Mouse (Mus musculus) erythroblast, adult 5-6 weeks (primary cell): Measurements from ENCODE around the gene Ebf1. TPM values are rescaled to one million over a fixed set of nuclear protein-coding genes. Genes with fewer than 3 reads are reported as not detected.
"Not testable (repeated sequence)": the region's sequence is repeated elsewhere in the genome, so short reads cannot be mapped to it uniquely, and the experiment has no call there.

Experiments
- ATAC-seq: replicated peaks from 2 replicates; pipeline ENCODE4 v1.8.0; 2016; ENCODE audit warnings: moderate number of reproducible peaks, mild to moderate bottlenecking, moderate TSS enrichment, inconsistent platforms; ENCODE audit not compliant: poor library complexity, low FRiP score, severe bottlenecking
- total RNA-seq, 2 experiments: library from RNA; stranded (forward) in 1 of 2; stranded (reverse) in 1 of 2; fragments of 150-400 nt in 1 of 2; fragments of 200-764, 138-1000 nt in 1 of 2; gene quantifications; 2 replicates each; pipeline versions ENCODE4 v1.2.3 to v1.2.4; 2015 to 2017; ENCODE audit warnings: low replicate concordance in 2 of 2

Gene Ebf1
- not detected in 2 replicates for total RNA-seq (2015; ENCODE audit: low replicate concordance)
- 0.68 TPM in 1 of 2 replicates, not detected in the other for total RNA-seq (2017; ENCODE audit: low replicate concordance)

DNA sequence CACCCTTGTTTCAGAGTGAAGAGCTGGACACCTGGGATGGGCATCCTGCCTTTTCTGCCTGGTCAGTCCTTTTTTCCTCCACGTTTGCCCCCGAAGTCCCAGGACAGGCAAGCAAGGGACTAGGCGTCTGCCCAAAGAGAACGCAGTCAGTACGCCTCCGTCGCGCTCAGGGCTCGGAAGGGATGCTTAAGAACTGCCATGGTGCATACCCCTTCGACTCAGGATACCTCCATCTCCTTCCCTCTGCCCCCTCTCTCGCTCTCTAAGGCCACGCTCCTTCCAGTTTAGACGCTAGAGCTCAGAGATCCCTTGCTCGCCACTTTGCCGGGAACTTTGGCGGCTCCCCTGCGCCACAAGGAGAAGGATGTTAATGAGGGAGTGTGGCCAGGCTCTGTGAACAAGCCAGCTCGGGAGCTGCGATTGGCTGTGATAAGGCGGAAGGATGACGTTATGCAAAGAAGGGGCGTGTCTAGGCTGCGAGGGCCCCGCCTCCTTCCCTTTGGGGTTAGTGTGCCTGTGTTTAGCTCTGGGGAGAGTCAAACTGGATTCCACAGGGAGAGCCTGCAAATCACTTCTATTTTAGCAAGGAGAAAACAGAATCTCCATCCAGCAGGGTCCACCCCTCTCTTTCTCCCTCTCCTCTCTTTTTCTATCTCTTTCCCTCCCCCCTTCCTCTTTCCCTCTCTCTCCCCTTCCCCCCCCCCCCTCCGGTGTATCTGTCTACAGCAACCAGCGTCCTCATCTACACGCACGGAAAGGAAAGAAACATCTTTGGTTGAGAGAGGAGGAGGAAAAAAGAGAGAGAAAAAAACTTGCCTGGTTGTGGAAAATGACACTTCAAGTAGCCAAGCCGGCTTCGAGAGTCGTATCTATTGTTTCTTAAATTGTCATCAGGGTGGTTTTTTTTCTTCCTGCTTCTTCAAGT is at the start of gene Ebf1:
Ebf1 (plus strand) TSS at position 530 of the 925 bp plus-strand sequence.
- ATAC-seq = peak; percentile 72

DNA sequence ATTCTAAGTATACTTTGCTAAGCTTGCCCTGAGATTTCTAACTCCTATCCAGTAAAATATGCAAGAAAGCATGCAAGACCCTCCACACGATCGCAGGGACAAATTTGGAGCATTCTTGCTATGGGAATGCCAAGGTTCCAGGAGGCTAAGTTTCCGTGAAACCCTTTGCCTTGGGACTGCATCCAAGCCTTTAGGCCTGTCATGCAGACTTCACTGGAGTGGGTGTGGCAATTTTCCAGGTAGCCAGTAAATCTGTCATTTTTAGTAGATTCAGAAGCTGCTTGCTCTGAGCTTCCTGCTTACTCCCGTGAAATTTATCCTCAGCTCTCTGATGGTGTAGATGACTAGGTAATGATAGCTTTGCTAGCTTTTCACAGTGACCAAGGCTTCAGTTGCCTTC is 46.8 kb upstream of the Ebf1 start:
- not testable (repeated sequence) for ATAC-seq

DNA sequence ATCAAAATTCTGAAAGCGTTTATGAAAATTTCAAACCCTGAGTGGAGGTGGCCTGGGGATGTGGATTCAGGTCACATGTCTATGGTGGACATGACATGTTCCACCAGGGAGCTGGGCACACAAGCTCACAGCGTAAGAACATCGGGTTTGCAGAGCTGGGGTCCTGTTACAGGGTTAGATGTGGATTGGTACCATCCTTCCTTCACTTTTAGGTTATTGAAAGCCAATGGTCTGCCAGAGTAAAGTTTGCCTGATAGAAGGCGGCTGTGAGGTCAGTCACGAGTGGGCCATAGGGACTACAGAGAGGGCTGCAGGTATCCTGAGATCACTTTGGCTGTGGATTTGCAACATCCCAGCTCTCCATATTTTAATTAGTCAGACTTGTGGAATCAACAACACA is 44.3 kb upstream of the Ebf1 start:
- ATAC-seq = no peak

DNA sequence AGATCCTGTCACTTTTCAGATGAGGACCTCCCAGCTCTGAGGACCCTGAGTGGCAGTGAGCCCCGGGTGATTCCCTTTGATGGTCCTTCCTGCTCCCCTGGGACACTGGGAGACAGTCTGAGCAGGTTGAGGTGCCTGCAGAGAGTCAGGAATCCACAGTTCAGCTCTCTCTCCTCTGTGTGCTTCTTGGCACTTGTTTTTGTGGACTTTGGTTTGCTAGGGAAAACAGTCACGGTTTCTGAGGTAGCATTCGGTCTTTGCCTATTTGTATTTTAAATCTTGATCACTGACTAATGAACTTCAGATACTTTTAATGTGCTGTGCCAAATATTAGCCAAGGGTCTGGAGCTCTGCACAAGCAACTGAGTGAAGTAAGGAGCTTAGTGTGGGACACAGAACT is 43.7 kb upstream of the Ebf1 start:
- no peak for ATAC-seq

DNA sequence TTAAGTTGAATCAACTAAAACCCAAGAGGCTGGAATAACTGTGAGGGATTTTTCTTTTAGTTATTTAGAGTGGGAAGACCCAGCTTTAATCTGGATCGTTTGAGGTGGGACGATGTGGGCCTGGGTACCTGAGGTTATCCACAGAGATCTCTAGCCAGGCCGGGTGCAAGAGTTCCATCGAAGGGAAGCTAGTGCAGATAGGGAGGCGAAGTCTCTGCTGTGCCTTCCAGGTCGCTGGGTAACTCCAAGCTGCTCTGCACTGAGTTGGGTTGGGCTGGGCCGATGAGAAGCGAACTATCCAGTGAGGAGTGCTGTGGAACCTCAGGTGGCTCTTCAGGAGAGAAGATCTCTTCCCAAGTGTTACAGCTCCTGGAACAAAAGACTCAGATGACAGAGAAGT is 42.7 kb upstream of the Ebf1 start:
- no peak for ATAC-seq

DNA sequence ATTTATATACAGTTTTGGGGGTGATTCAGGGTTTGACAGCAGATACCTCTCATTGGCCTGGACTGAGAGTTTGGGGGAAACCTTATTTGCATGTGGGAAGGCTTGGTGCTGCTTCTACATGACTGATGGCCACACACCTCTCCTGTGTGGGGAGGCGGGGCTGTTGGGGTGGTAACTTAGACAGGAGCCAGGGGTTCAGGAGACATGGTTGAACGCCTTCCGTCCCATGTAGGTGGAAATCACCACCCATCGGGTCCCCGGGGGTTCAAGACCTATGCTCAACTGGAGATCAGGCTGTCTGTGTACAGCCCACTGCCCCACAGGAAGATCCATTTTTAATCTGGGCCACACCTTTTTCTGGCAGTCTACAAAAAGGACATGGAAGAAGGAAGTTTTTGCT is 42.3 kb upstream of the Ebf1 start:
- ATAC-seq = no peak

DNA sequence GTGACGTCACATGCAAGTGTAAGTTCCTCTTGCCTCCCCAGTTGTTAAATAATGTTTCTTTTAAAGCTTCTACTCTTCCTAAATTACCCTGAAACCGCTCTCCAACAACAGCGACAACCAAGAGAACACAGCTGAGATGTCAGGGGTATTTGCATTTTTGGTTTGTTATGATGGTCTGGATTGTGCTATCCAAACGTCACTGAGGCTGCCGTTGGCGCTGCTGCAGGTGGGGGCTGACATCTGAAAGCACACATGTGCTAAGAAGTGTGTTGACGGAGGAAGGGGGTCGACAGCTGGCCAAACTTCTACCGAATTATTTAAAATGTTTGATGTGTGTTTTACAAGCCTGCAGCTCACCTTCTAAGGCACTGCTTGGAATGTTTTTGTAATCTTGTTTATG is 39.2 kb upstream of the Ebf1 start:
- ATAC-seq = no peak

DNA sequence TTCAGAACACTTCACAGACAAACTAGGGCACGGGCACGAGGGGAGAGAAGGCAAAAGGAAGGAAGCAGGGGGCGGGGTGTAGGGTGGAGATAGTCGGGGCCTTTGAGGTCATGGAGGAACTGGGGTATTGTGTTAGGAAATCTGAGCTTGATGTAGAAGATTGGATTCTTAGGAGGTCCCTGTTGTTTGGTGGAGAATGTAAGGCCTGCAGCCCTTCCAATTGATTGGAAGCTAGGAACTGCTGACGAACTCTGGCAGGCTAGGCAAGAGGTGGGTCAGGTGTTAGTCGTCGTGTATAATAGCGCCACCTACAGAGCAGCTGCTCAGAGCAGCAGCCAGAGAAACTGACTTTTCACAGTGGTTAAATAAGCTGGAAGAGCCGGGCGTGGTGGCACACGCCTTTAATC is 35.8 kb upstream of the Ebf1 start:
- ATAC-seq = peak; percentile 90

DNA sequence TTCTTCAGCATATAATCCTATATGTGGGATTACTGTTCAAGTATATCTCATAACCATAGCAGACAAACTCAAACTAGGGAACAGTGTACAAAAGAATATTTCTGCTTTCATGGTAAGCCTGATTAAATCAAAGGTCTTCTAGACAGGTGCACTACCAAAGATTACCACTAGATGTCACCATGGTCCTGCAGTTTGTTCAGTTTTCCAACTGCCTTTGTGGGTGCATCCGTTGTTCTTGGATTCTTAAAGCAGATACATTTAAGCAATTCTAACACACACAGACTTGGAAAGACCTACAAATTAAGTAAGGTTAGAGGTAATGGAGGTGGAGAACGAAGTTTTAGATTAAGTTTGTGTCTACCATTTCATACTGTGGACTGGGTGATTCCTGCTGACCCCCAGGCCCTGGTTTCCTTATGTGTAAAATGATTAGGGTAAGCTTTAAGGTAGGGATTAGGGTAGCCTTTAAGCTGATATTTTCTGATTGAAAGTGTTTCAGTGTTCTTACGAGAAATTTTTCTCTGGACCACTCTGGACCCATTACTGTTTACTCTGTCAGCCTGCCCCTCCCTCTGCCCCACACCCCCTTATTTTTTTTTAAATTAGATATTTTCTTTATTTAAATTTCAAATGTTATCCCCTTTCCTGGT is 30.9 kb upstream of the Ebf1 start:
- peak; percentile 78 for ATAC-seq

DNA sequence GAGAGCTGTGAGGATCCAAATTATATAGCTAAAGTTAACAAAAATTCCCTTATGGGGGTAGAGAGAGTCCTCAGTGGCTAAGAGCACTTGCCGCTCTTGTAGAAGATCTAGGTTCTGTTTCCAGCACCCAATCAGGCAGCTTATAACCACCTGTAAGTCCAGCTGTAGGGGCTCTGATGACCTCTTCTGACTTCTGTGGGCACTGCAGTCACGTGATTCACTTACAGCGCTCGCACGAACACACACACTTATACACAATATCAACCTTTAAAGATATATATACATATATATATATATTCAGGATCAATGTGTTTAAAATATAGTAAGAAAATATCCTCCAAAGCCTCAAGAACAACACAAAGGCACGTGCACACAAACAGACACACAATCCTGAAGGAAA is 24.1 kb upstream of the Ebf1 start:
- no peak for ATAC-seq

DNA sequence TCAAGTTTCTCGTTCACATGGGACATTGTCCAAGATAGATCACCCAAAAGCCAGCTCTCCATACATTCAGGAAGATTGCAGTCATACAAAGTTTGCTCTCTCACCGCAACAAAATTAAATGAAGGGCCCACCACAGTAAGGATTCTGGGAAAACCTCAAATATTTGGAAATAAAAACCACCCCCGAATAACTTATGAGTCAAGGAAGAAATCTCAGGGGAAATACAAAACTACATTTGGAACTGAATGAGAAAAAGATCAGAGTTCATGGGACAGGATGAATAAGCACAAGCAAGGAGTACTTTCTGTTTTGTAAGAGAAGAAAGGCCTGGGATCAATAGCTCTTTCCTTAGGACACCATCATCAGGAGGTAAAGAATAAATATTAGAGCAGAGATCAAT is 22.3 kb upstream of the Ebf1 start:
- no peak for ATAC-seq

DNA sequence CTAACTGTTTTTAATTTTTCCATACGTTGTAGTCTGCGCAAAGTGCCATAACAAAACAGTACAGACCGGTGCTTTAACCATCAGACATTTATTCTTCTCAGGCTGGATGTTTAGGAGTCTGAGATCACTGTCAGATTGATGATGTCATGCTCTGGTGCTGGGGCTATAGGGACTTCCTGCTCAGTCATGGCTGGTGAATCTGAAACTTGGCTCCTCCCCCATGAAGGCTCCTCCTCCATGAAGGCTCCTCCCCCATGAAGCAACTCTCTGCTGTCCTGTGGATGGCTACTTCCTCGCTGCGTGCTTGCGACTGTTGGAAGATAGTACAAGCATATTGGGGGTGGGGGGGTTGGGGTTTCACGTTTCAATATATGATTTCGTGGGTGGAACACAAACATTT is 10.2 kb upstream of the Ebf1 start:
- ATAC-seq = peak; percentile 62

DNA sequence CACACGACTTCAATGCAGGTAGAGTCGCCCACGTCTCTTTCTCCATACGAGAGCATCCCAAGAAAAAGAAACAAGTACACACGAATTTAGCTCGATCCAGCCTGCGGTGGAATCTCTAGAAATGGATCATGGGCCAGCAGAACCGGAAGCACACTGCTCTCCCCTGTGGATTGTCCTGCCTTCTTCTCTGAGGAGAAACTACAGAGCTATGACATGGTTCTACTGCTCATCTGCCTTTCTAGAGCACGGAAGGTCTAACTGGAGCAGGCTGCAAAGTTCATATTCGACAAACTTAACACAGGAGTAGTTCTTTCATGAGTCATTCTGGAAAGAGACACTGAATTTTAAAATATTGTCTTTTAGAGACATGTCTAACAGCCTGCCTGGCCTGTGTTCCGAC is 8.5 kb upstream of the Ebf1 start:
- ATAC-seq = no peak

DNA sequence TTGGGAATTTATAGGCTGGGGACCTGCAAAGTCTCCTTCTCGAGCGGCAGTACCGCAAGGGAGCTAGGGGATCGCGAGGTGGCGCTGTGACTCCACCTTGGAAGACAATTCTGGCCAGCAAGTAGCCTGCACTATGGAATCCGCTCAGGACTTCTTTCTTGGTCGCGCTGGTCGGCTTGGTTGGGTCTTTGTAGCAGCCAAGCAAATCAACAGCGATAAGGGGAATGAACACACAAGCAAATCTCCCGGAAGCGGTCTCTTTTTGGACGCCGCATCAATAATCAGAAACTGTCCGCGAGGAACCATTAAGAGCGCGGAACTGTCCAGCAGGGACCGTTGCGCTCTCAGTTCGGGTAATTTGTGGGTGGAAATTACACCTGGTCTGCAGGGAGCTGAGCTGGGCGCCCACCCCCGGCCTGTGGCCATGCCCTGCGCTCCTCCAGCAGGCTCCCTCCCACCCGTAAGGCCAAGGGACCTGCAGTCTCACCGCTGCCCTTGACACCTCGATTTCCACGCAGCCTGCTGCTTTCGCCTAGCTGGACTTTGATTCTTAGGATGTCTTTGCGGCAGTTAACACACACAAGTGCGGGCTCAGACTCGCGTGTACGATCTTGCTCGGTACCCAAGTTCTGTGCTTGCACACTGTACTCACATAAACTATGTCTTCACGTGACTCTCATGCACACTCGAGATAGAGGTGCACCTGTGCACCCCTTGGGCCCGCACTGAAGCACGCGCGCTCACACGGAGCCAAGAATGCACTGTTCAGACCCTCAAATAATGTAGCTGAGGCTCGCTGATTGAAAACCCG is 5.9 kb upstream of the Ebf1 start:
- no peak for ATAC-seq

DNA sequence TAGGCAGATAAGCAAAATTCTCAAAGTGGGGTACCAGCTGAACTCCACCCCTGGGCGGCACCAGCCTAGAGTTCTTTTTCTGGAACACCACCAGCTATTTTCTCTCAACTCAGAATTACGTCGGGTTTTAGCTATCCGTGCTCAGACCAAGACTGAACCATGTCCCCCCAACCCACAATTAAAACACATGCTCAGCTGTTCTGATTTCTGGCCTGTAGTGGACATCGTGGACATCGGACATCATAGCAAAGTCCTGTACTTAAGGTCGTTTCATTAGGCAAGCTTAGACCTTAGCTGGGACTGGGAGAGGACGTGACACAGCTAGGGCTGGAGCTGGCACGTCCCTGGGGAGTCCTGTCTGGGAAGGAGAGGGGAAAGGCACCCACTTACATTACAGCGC is 5.0 kb upstream of the Ebf1 start:
- no peak for ATAC-seq

DNA sequence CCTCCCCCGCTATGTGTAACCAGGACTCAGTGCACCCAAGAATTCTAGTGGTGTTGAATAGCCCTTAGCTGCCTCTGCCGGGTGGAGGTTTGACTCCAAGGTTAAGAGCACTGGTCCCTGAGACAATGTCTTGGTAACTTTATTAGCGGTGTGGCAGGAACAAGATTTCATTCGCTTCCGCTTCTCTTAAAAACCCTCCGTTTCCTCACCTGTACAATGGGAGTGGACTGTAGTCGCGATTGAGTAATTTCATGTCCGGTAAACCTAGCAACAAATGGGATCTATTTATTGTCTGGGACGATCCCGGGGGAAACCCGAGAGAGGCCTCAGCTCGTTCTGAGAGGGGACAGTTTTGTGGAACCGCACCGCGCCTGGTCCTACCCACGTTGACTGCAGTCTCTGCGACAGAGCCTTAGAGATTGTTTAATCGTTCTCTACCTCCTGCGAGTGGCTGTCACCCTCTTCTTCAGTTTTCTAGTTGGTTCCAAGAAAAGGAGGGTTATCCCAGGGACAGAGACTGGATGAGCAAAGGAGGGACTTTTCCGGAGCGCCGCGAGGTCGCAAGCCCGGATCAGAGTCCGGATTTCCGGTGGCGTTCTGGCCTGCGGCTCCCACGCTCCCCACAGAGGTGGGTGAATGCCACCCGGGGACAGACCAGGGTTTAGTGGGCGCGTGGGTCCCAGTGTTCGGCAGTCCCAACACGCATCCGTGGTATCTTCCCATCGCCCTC is 4.3 kb upstream of the Ebf1 start:
- ATAC-seq = no peak

DNA sequence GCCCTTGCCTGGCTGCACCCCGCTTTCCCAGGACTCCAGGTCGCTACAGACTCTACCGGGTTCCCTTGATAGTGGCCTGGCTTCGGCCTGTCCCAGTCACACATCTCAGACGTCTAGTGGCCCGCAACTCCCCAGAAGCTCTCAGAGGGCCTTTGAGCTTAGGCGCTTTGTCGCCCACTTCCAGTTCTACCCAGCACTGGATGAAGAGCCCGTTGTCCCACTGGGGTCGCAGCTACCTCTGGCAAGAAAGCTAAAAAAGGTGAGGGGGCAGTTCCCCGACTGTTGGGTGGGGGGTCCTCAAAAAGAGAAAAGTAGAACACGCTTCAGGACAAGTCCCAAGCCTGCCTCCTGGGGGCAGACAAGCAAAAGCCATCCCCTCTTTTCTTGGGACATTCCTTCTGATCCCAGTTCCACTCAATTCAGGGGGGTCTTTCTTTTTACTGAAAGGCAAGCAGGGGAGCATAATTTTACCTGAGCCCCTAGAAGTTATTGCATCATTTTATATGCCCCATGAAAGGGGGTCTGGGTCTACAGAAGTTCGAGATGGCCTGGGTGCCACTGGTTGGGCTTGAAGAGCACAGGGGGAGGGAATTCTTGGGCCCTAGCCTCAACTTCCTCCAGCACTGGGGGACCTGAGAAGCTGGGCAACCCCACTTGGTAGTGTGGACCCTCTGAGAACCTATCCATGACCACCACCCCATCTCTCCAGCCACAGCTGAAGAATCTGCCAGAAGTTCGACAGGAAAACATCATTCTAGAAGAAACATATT is 3.5 kb upstream of the Ebf1 start:
- no peak for ATAC-seq

DNA sequence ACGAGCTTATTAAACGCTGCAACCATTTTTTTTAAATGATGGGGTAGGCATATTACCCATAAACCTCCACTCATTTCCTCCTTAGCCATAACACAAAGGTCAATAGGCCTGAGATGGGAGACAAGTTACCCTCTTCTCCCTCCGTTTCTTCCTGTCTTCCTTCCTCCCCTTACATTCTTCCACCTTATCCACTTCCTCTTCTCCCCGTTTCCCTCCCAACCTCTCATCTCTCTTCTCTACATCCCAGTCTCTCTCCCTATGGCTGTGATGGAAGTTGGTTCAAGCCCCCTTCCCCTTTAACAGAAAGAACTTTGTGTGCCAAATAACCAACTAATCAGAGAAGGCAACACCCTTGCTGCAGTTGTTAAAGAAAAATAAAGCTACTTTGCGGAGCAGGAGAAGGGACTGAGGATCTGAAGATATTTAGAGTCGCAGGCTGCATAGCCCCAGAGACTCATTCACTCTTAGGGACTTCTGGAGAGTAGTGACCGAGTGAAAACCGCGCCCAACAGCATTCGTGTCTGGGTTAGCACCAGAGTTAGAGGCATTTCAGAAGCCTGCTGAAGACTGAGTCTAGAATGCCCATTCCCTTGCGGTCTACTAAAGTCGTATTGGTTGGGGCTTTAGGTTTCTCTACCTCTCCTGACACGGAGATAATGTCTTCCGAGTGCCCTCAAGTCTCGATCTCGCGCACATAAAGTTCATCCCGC is 884 bp upstream of the Ebf1 start:
- no peak for ATAC-seq
